In genomic region chr13:93912326-93912915, GRCm38 (mm10) we compare ENCODE assay signal across 25 mouse cellular contexts.
DNase-seq lines count a peak whose midpoint lies in the region; ATAC-seq and TF ChIP-seq lines count a peak whose summit lies in the region.
"Had no signal": no experiment of that assay in that cellular context is flagged by ENCODE, and none has a peak within 500 bp of the region (broad histone marks: within the 10 kb centered on the region; RNA-seq: fewer than 3 reads in every experiment).

No protein-coding gene starts in this region.

- no peaks in the 10 kb centered on the region for H3K4me1 ChIP-seq in forebrain, embryonic 11.5 days (replicated peaks; ENCODE audit: control insufficient read depth, insufficient read depth, low read length)
- no peaks in the 10 kb centered on the region for H3K4me1 ChIP-seq in forebrain, embryonic 16.5 days (replicated peaks; ENCODE audit: control insufficient read depth, insufficient read depth, low read length)
- peaks cover 4% of the 10 kb centered on the region; the same call in 1 of the 2 replicates for H3K4me1 ChIP-seq in kidney, postnatal 0 days (replicated peaks; ENCODE audit: insufficient read depth, low read length)
- H3K4me1 ChIP-seq in embryonic facial prominence, embryonic 14.5 days (ENCODE audit: control insufficient read depth, insufficient read depth, low read length), result peaks cover 31% of the 10 kb centered on the region
- H3K4me1 ChIP-seq: forebrain, embryonic 15.5 days; hindbrain, embryonic 15.5 days; neural tube, embryonic 15.5 days had no signal

- no peak overlapping the region for H3K4me3 ChIP-seq in forebrain, embryonic 11.5 days (ENCODE audit: low read depth, low read length)
- H3K4me3 ChIP-seq in forebrain, embryonic 16.5 days (replicated peaks; ENCODE audit: low read length), result no peak overlapping the region
- no peak overlapping the region for H3K4me3 ChIP-seq in kidney, postnatal 0 days (replicated peaks; ENCODE audit: low read depth, low read length)
- no peak overlapping the region for H3K4me3 ChIP-seq in embryonic facial prominence, embryonic 14.5 days (ENCODE audit: low read depth, low read length)
- H3K4me3 ChIP-seq: erythroblast, embryonic 14.5 days; forebrain, embryonic 15.5 days; heart, embryonic 13.5 days; hindbrain, embryonic 15.5 days; midbrain, embryonic 15.5 days; myocyte; neural tube, embryonic 15.5 days had no signal

- H3K9ac ChIP-seq in forebrain, embryonic 11.5 days (ENCODE audit: low read length), result no peak overlapping the region
- no peak overlapping the region for H3K9ac ChIP-seq in forebrain, embryonic 16.5 days (replicated peaks; ENCODE audit: low read depth, low read length)
- H3K9ac ChIP-seq in kidney, postnatal 0 days (ENCODE audit: low read depth, low read length), result no peak overlapping the region
- H3K9ac ChIP-seq in embryonic facial prominence, embryonic 14.5 days (ENCODE audit: low read depth, low read length), result no peak overlapping the region
- H3K9ac ChIP-seq: forebrain, embryonic 15.5 days; heart, embryonic 13.5 days; hindbrain, embryonic 15.5 days; midbrain, embryonic 15.5 days; neural tube, embryonic 15.5 days had no signal

- H3K27ac ChIP-seq in forebrain, embryonic 11.5 days (ENCODE audit: low read depth, low read length), result no peak overlapping the region
- no peak overlapping the region for H3K27ac ChIP-seq in forebrain, embryonic 16.5 days (ENCODE audit: low read length)
- no peak overlapping the region for H3K27ac ChIP-seq in kidney, postnatal 0 days
- H3K27ac ChIP-seq in embryonic facial prominence, embryonic 14.5 days (replicated peaks; ENCODE audit: low read depth, low read length), result peak overlapping the region; percentile 87
- H3K27ac ChIP-seq: forebrain, embryonic 15.5 days; heart, embryonic 13.5 days; hindbrain, embryonic 15.5 days; midbrain, embryonic 15.5 days; neural tube, embryonic 15.5 days had no signal

- no peaks in the 10 kb centered on the region for H3K36me3 ChIP-seq in forebrain, embryonic 11.5 days (ENCODE audit: control insufficient read depth, insufficient read depth, low read length)
- H3K36me3 ChIP-seq in forebrain, embryonic 16.5 days (ENCODE audit: control insufficient read depth, insufficient read depth), result no peaks in the 10 kb centered on the region
- no peaks in the 10 kb centered on the region for H3K36me3 ChIP-seq in kidney, postnatal 0 days (ENCODE audit: insufficient read depth, low read length)
- no peaks in the 10 kb centered on the region for H3K36me3 ChIP-seq in embryonic facial prominence, embryonic 14.5 days (ENCODE audit: control insufficient read depth, insufficient read depth, low read length)
- H3K36me3 ChIP-seq: forebrain, embryonic 15.5 days; heart, embryonic 13.5 days; hindbrain, embryonic 15.5 days; midbrain, embryonic 15.5 days; neural tube, embryonic 15.5 days had no signal

- ATAC-seq in forebrain, embryonic 11.5 days (replicated peaks; ENCODE audit: low FRiP score), result no peak
- no peak for ATAC-seq in forebrain, embryonic 16.5 days
- no peak for ATAC-seq in kidney, postnatal 0 days (replicated peaks; ENCODE audit: low FRiP score, low read depth)
- no peak for ATAC-seq in embryonic facial prominence, embryonic 14.5 days (ENCODE audit: low read depth)
- ATAC-seq: activated CD4-positive, CD25-positive, alpha-beta regulatory T cell, adult 4 months; CD4-positive, CD25-positive, alpha-beta regulatory T cell, adult 4 months; forebrain, embryonic 15.5 days; intestine, postnatal 0 days; midbrain, embryonic 15.5 days had no signal

- H3K27me3 ChIP-seq in forebrain, embryonic 11.5 days (ENCODE audit: control insufficient read depth, insufficient read depth, low read length), result no peaks in the 10 kb centered on the region
- no peaks in the 10 kb centered on the region for H3K27me3 ChIP-seq in forebrain, embryonic 16.5 days (replicated peaks; ENCODE audit: control insufficient read depth, insufficient read depth, low read length)
- no peaks in the 10 kb centered on the region for H3K27me3 ChIP-seq in kidney, postnatal 0 days (ENCODE audit: insufficient read depth, low read length)
- H3K27me3 ChIP-seq in embryonic facial prominence, embryonic 14.5 days (replicated peaks; ENCODE audit: control insufficient read depth, insufficient read depth, low read length), result no peaks in the 10 kb centered on the region
- H3K27me3 ChIP-seq: forebrain, embryonic 15.5 days; heart, embryonic 13.5 days; hindbrain, embryonic 15.5 days; midbrain, embryonic 15.5 days; neural tube, embryonic 15.5 days had no signal

- no peak overlapping the region for H3K4me2 ChIP-seq in forebrain, embryonic 11.5 days (ENCODE audit: low read depth, low read length, severe bottlenecking)
- H3K4me2 ChIP-seq in forebrain, embryonic 16.5 days (ENCODE audit: low read length), result no peak overlapping the region
- H3K4me2 ChIP-seq in kidney, postnatal 0 days (ENCODE audit: low read length), result no peak overlapping the region
- H3K4me2 ChIP-seq in embryonic facial prominence, embryonic 14.5 days (ENCODE audit: low read depth, low read length), result no peak overlapping the region
- H3K4me2 ChIP-seq: forebrain, embryonic 15.5 days; heart, embryonic 13.5 days; hindbrain, embryonic 15.5 days; midbrain, embryonic 15.5 days; neural tube, embryonic 15.5 days had no signal

- WGBS in forebrain, embryonic 11.5 days, result 82% methylated on average over 5 of the region's 5 CpGs
- WGBS in forebrain, embryonic 16.5 days, result 84% methylated on average over 5 of the region's 5 CpGs
- 69% methylated on average over 5 of the region's 5 CpGs for WGBS in kidney, postnatal 0 days
- WGBS in embryonic facial prominence, embryonic 14.5 days, result 67% methylated on average over 5 of the region's 5 CpGs

- peak; percentile 30 for DNase-seq in forebrain, embryonic 11.5 days (ENCODE audit: low spot score)
- DNase-seq in kidney, postnatal 0 days (ENCODE audit: low spot score), result peak; percentile 57
- no peak for DNase-seq in kidney, postnatal 4 days
- DNase-seq in embryonic facial prominence, embryonic 14.5 days (ENCODE audit: low spot score), result no peak
- DNase-seq in testis, postnatal 10 days (ENCODE audit: low spot score), result peak; percentile 36
- DNase-seq in lung, adult 18-20 months, result no peak
- DNase-seq in natural killer cell, adult 2 months (ENCODE audit: low spot score in 2 of 2), result no peak
- DNase-seq: adrenal gland, postnatal 10 days; cerebellum, adult 9-11 months; heart, postnatal 4 days; liver; lung, postnatal 14 days; right cerebral cortex, postnatal 14 days; thymus, postnatal 14 days had no signal

- no peak for TF ChIP-seq CTCF in kidney, postnatal 0 days (IDR thresholded peaks at IDR 0.05; ENCODE audit: low read depth)

- no peaks in the 10 kb centered on the region for H3K9me3 ChIP-seq in forebrain, embryonic 11.5 days (ENCODE audit: control insufficient read depth, low read length)
- no peaks in the 10 kb centered on the region for H3K9me3 ChIP-seq in forebrain, embryonic 16.5 days (ENCODE audit: control insufficient read depth, low read length)
- H3K9me3 ChIP-seq in kidney, postnatal 0 days (replicated peaks; ENCODE audit: low read length), result no peaks in the 10 kb centered on the region
- H3K9me3 ChIP-seq in embryonic facial prominence, embryonic 14.5 days (ENCODE audit: control insufficient read depth, low read length), result no peaks in the 10 kb centered on the region
- H3K9me3 ChIP-seq: forebrain, embryonic 15.5 days; heart, embryonic 13.5 days; hindbrain, embryonic 15.5 days; midbrain, embryonic 15.5 days; neural tube, embryonic 15.5 days had no signal

Comparison
In these comparisons a context has a peak if more than half of its experiments do, and no peak if none do; other contexts are left out.
1. DNase-seq: peak in forebrain, embryonic 11.5 days (single experiment), kidney, postnatal 0 days (single experiment) and testis, postnatal 10 days (single experiment); none in kidney, postnatal 4 days (0 of 2), embryonic facial prominence, embryonic 14.5 days (single experiment), lung, adult 18-20 months (0 of 2) and natural killer cell, adult 2 months (0 of 2).